Comparison of ENCODE assay signal across 10 mouse cellular contexts in genomic region chr11:98721458-98722226, GRCm38 (mm10). TPM values are rescaled to one million over a fixed set of nuclear protein-coding genes. Genes with fewer than 3 reads are reported as not detected.
DNase-seq lines count a peak whose midpoint lies in the region; ATAC-seq and TF ChIP-seq lines count a peak whose summit lies in the region.
"Had no signal": no experiment of that assay in that cellular context is flagged by ENCODE, and none has a peak within 500 bp of the region (broad histone marks: within the 10 kb centered on the region; RNA-seq: fewer than 3 reads in every experiment).

No protein-coding gene starts in this region.

- peak overlapping the region; percentile 7; the same call in 1 of the 2 replicates for H3K9ac ChIP-seq in embryonic facial prominence, embryonic 11.5 days (replicated peaks; ENCODE audit: low read length)

- no peak for TF ChIP-seq POLR2A in small intestine, adult 2 months (IDR thresholded peaks at IDR 0.05; ENCODE audit: low read depth, low read length)

- DNase-seq in adrenal gland, postnatal 10 days, result peak; percentile 67
- DNase-seq in adrenal gland, postnatal 25 days, result no peak
- DNase-seq in 3T3-L1 (ENCODE audit: low read depth, low spot score), result peak; percentile 65
- peak; percentile 48 for DNase-seq in embryonic facial prominence, embryonic 11.5 days (ENCODE audit: low spot score)
- peak; percentile 75 to 84 for DNase-seq in heart, postnatal 14 days
- DNase-seq in left cerebral cortex, postnatal 25 days (ENCODE audit: low spot score in 2 of 2), result peak; percentile 61 to 69
- DNase-seq in thymus, postnatal 14 days, result no peak

- no peak overlapping the region for H3K4me3 ChIP-seq in embryonic facial prominence, embryonic 11.5 days (ENCODE audit: low read depth, low read length)
- no peak overlapping the region for H3K4me3 ChIP-seq in small intestine, adult 2 months (ENCODE audit: low read depth, low read length)
- H3K4me3 ChIP-seq: myocyte had no signal

- no peaks in the 10 kb centered on the region; the same call in 1 of the 2 replicates for H3K36me3 ChIP-seq in embryonic facial prominence, embryonic 11.5 days (replicated peaks; ENCODE audit: control insufficient read depth, insufficient read depth, low read depth, low read length)
- H3K36me3 ChIP-seq in small intestine, adult 2 months (ENCODE audit: control insufficient read depth, insufficient read depth, low read length), result peaks cover 14% of the 10 kb centered on the region

- H3K4me1 ChIP-seq in embryonic facial prominence, embryonic 11.5 days (ENCODE audit: control insufficient read depth, insufficient read depth, low read length), result no peaks in the 10 kb centered on the region
- peaks cover 2% of the 10 kb centered on the region; the same call in 1 of the 2 replicates for H3K4me1 ChIP-seq in small intestine, adult 2 months (ENCODE audit: control insufficient read depth, insufficient read depth, insufficient read length, low read length)

- H3K27me3 ChIP-seq in embryonic facial prominence, embryonic 11.5 days (ENCODE audit: control insufficient read depth, insufficient read depth, low read length), result no peaks in the 10 kb centered on the region
- no peaks in the 10 kb centered on the region for H3K27me3 ChIP-seq in small intestine, adult 2 months (ENCODE audit: control insufficient read depth, insufficient read depth, low read length)

- ATAC-seq in embryonic facial prominence, embryonic 11.5 days (replicated peaks; ENCODE audit: insufficient number of reproducible peaks, low FRiP score, low TSS enrichment, low read depth), result no peak

- peak; percentile 24; the same call in 1 of the 2 replicates for TF ChIP-seq CTCF in small intestine, adult 2 months (IDR thresholded peaks at IDR 0.05; ENCODE audit: extremely low read depth, insufficient read length, insufficient replicate concordance, low read depth, low read length)

- 63% methylated on average over 24 of the region's 24 CpGs for WGBS in embryonic facial prominence, embryonic 11.5 days
- 66% methylated on average over 24 of the region's 24 CpGs for WGBS in small intestine, adult 2 months

- no peak overlapping the region for H3K4me2 ChIP-seq in embryonic facial prominence, embryonic 11.5 days (ENCODE audit: low read depth, low read length)

- H3K27ac ChIP-seq in embryonic facial prominence, embryonic 11.5 days (replicated peaks; ENCODE audit: low read depth, low read length), result no peak overlapping the region
- peak overlapping the region; percentile 49; the same call in 1 of the 2 replicates for H3K27ac ChIP-seq in small intestine, adult 2 months (ENCODE audit: insufficient read depth, low read depth, low read length)

- no peaks in the 10 kb centered on the region for H3K9me3 ChIP-seq in embryonic facial prominence, embryonic 11.5 days (replicated peaks; ENCODE audit: control insufficient read depth, low read length)

- intact Hi-C loops in heart, postnatal 14 days (cut with DNase I), result no loop called here
- intact Hi-C loops in left cerebral cortex, postnatal 25 days (cut with DNase I), result no loop called here

RNA-seq across cellular contexts. Expression of gene Med24, which starts 7.6 kb away (rescaled TPM):
- 10 to 100 TPM; 40.4 to 58.0 TPM for total RNA-seq in adrenal gland, postnatal 10 days (2021)
- 40.9 and 61.5 TPM in 2 replicates for total RNA-seq in adrenal gland, postnatal 25 days (2021)
- 54.8 and 55.1 TPM in 2 replicates for polyA plus RNA-seq in embryonic facial prominence, embryonic 11.5 days (2014; fragmentation: Nextera tagmentation; extraction: Ambion mirVana)
- 10 to 100 TPM; 49.5 to 49.8 TPM for total RNA-seq in heart, postnatal 14 days (2021)
- total RNA-seq in left cerebral cortex, postnatal 25 days (2021), result 100 to 1,000 TPM; 116 to 131 TPM
- 23.8 and 49.5 TPM in 2 replicates for polyA plus RNA-seq in small intestine, adult 2 months (2012; rRNA removed)

RNA-seq across cellular contexts. Expression of gene Thra, which starts 18.8 kb away (rescaled TPM):
- 100 to 1,000 TPM; 135 to 184 TPM for total RNA-seq in adrenal gland, postnatal 10 days (2021)
- 82.5 and 89.4 TPM in 2 replicates for total RNA-seq in adrenal gland, postnatal 25 days (2021)
- polyA plus RNA-seq in embryonic facial prominence, embryonic 11.5 days (2014; fragmentation: Nextera tagmentation; extraction: Ambion mirVana), result 19.7 and 20.3 TPM in 2 replicates
- 100 to 1,000 TPM; 123 to 130 TPM for total RNA-seq in heart, postnatal 14 days (2021)
- total RNA-seq in left cerebral cortex, postnatal 25 days (2021), result 100 to 1,000 TPM; 719 to 771 TPM
- 46.5 and 128 TPM in 2 replicates for polyA plus RNA-seq in small intestine, adult 2 months (2012; rRNA removed)

RNA-seq across cellular contexts. Expression of gene Csf3, which starts 20.6 kb away (rescaled TPM):
- total RNA-seq in adrenal gland, postnatal 10 days (2021), result not detected
- total RNA-seq in adrenal gland, postnatal 25 days (2021), result not detected in 2 replicates
- polyA plus RNA-seq in embryonic facial prominence, embryonic 11.5 days (2014; fragmentation: Nextera tagmentation; extraction: Ambion mirVana), result not detected in 2 replicates
- total RNA-seq in heart, postnatal 14 days (2021), result not detected
- not detected for total RNA-seq in left cerebral cortex, postnatal 25 days (2021)
- 0.10 TPM in 1 of 2 replicates, not detected in the other for polyA plus RNA-seq in small intestine, adult 2 months (2012; rRNA removed)
- polyA plus RNA-seq: C2C12, myocyte had no signal

RNA-seq across cellular contexts. Expression of gene Psmd3, which starts 39.3 kb away (rescaled TPM):
- 100 to 1,000 TPM; 111 to 123 TPM for total RNA-seq in adrenal gland, postnatal 10 days (2021)
- total RNA-seq in adrenal gland, postnatal 25 days (2021), result 134 and 138 TPM in 2 replicates
- 141 and 153 TPM in 2 replicates for polyA plus RNA-seq in embryonic facial prominence, embryonic 11.5 days (2014; fragmentation: Nextera tagmentation; extraction: Ambion mirVana)
- total RNA-seq in heart, postnatal 14 days (2021), result 100 to 1,000 TPM; 110 TPM
- total RNA-seq in left cerebral cortex, postnatal 25 days (2021), result 100 to 1,000 TPM; 129 to 132 TPM
- polyA plus RNA-seq in small intestine, adult 2 months (2012; rRNA removed), result 86.4 and 139 TPM in 2 replicates

RNA-seq across cellular contexts. Expression of gene Nr1d1, which starts 53.5 kb away (rescaled TPM):
- total RNA-seq in adrenal gland, postnatal 10 days (2021), result 10 to 100 TPM; 15.1 to 59.6 TPM
- total RNA-seq in adrenal gland, postnatal 25 days (2021), result 234 and 238 TPM in 2 replicates
- polyA plus RNA-seq in embryonic facial prominence, embryonic 11.5 days (2014; fragmentation: Nextera tagmentation; extraction: Ambion mirVana), result 0.69 and 1.2 TPM in 2 replicates
- 10 to 100 TPM; 20.7 to 31.5 TPM for total RNA-seq in heart, postnatal 14 days (2021)
- total RNA-seq in left cerebral cortex, postnatal 25 days (2021), result 100 to 1,000 TPM in 1 of 2 experiments, 10 to 100 TPM in 1; 92.5 to 121 TPM
- 59.8 and 206 TPM in 2 replicates for polyA plus RNA-seq in small intestine, adult 2 months (2012; rRNA removed)

Comparison
In these comparisons a context has a peak if more than half of its experiments do, and no peak if none do; other contexts are left out.
1. DNase-seq: peak in adrenal gland, postnatal 10 days (single experiment), 3T3-L1 (single experiment), embryonic facial prominence, embryonic 11.5 days (single experiment), heart, postnatal 14 days (2 of 2) and left cerebral cortex, postnatal 25 days (2 of 2); none in adrenal gland, postnatal 25 days (single experiment) and thymus, postnatal 14 days (single experiment).